Mouse (Mus musculus) testis, adult 2 months (tissue): Measurements from ENCODE around the gene Cux2.

Experiments used
- CTCF ChIP-seq: fragments of 200-500 bp; IDR thresholded peaks from 2 replicates; pipeline ENCODE4 v1.5.1; 2012; ENCODE audit warnings: low read depth, mild to moderate bottlenecking, inconsistent platforms, low read length, moderate library complexity; ENCODE audit not compliant: control insufficient read depth, insufficient read depth, insufficient replicate concordance
- POLR2A ChIP-seq: fragments of 200-500 bp; IDR thresholded peaks from 2 replicates; pipeline ENCODE4 v1.6.1; 2012; ENCODE audit warnings: low read depth, mild to moderate bottlenecking, inconsistent platforms, low read length, moderate library complexity; ENCODE audit not compliant: control insufficient read depth

DNA sequence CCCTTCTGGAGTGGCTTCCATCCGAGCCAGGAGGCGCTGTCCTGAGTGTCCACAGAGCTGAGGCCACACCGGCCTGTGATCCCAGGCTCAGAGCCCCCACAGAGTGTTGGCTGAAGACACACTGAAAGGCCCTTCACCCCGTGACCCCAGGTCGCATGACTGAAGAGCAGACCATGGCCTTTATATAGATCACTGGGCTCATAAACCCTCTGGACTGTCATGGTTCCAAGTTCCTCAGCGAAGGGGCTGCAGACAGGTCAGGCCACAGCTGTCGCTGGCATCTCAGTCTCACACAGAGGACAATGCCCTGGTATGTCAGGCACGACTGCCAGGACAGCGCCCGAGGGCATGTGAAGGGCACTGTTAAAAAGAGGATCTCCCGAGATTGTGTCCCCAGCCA is 42.9 kb upstream of the Cux2 start:
- no peak for TF ChIP-seq CTCF
- TF ChIP-seq POLR2A = no peak
